Mouse (Mus musculus) right cerebral cortex, postnatal 4 days (tissue): ENCODE measurements around the gene Gm21721.
"Not testable (repeated sequence)": the region's sequence is repeated elsewhere in the genome, so short reads cannot be mapped to it uniquely, and the experiment has no call there.

Source experiments
- DNase-seq: peaks from one replicate; pipeline ENCODE4 v3.0.0-alpha.2; 2022

Gene Gm21721

GRCm38 (mm10) chrY:9202090-9202489 is at the start of gene Gm21721:
TSS of gene Gm21721 (minus strand) at chrY:9202190.
- DNase-seq: not testable (repeated sequence)
